Mouse (Mus musculus) myocyte (in vitro differentiated cells): ENCODE data around the gene Plekhf1.

Experiments used
- CEBPB ChIP-seq: IDR thresholded peaks from 2 replicates; pipeline ENCODE4 v1.6.1; 2011; ENCODE audit warnings: mild to moderate bottlenecking, moderate library complexity; ENCODE audit not compliant: poor library complexity, insufficient read depth, severe bottlenecking
- E2F4 ChIP-seq: IDR thresholded peaks from one replicate; pipeline ENCODE4 v1.6.1; 2011; ENCODE audit warnings: mild to moderate bottlenecking, control low read depth, moderate library complexity; ENCODE audit not compliant: insufficient read depth
- MAX ChIP-seq: IDR thresholded peaks from one replicate; pipeline ENCODE4 v1.6.1; 2011; ENCODE audit warnings: low read depth, mild to moderate bottlenecking, control low read depth
- MYOG ChIP-seq, 3 experiments: IDR thresholded peaks; one replicate each; pipeline ENCODE4 v1.6.1; 2011; ENCODE audit warnings: control low read depth in 2 of 3, low read depth in 2 of 3, mild to moderate bottlenecking in 2 of 3; ENCODE audit not compliant: insufficient read length in 2 of 3, control insufficient read depth in 1 of 3, insufficient read depth in 1 of 3
- POLR2A ChIP-seq: IDR thresholded peaks from one replicate; pipeline ENCODE4 v1.6.1; 2011; ENCODE audit warnings: low read depth, mild to moderate bottlenecking, control low read depth, moderate library complexity; ENCODE audit not compliant: insufficient read length
- POLR2AphosphoS2 ChIP-seq: IDR thresholded peaks from one replicate; pipeline ENCODE4 v1.6.1; 2011; ENCODE audit warnings: low read depth, control low read depth; ENCODE audit not compliant: insufficient read length
- SRF ChIP-seq: IDR thresholded peaks from one replicate; pipeline ENCODE4 v1.6.1; 2011; ENCODE audit warnings: low read depth; ENCODE audit not compliant: control insufficient read depth, insufficient read length
- TCF12 ChIP-seq: IDR thresholded peaks from one replicate; pipeline ENCODE4 v1.6.1; 2011; ENCODE audit warnings: mild to moderate bottlenecking, control low read depth; ENCODE audit not compliant: poor library complexity, insufficient read depth, severe bottlenecking
- USF1 ChIP-seq: IDR thresholded peaks from one replicate; pipeline ENCODE4 v1.6.1; 2011; ENCODE audit warnings: low read depth, mild to moderate bottlenecking, control low read depth, moderate library complexity

DNA sequence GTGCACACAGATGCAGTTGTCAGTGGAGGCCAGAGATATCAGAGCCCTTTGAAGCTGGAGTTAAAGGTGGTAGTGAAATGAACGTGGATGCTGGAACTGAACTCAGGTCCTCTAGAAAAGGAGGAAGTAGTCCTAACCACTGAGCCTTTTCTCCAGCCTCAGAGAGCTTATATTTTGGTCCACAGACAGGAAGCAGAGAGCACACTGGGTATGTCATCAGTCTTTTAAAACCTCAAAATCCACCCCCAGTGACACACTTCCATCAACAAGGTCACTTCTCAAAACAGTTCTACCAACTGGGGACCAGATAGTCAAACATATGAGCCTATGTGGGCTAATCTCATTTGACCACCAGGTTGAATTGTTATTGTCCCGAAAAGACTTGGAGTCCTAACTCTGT is 46.5 kb downstream of the Plekhf1 start:
- TF ChIP-seq POLR2A (no peak), TCF12 (no peak), POLR2AphosphoS2 (no peak), E2F4 (no peak), MYOG (IDR thresholded peaks at IDR 0.05; ENCODE audit: control insufficient read depth in 1 of 3, insufficient read depth in 1 of 3, insufficient read length in 2 of 3, low read depth in 2 of 3) (no peak), MAX (no peak), USF1 (no peak), SRF (no peak), CEBPB (no peak)
